Mouse (Mus musculus) lung, postnatal 10 days (tissue): ENCODE results near the gene Cd82.

Experiments
- DNase-seq: peaks from one replicate; pipeline ENCODE4 v3.0.0; 2021

The Cd82 gene

DNA sequence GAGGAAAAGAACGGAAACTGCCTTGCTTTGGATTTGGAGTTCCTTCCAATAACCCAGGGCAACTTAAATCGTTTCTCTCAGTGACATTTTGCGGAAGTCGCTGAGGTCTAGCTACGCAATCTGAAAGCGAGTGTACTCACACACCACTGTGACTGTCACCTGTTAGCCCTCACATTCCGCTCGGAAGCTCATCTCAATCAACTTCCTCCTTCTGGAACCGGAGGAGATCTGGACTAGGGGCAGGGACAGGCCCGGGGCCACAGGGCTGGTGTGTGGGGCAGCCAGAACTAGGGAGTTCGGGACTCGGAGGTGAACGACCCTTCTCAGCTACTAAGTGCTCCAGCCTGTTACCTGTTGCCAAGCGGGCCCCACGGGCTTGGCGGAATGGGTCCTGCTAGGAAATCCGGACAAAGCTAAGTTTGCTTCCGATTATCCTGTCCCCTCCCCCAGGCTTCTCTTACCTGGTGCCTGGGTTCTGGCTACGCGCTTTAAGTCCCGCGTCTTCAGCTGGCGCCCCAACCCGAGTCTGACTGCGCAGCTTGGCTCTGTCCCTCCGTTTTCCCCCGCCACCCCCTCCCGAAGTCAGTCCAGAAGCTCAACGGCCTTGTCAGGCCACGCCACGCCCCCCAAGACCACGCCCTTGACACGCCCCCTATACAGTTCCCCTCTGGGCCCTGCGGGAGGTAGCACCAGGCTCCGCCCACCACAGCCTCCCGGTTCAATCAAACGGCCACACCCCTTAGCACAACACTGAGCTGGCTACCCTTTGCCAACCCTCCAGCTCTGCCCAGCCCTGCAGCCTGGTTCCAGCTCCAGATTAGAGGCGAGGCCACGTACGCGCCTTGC is 848 bp downstream of the Cd82 start:
- DNase-seq = peak; percentile 98

DNA sequence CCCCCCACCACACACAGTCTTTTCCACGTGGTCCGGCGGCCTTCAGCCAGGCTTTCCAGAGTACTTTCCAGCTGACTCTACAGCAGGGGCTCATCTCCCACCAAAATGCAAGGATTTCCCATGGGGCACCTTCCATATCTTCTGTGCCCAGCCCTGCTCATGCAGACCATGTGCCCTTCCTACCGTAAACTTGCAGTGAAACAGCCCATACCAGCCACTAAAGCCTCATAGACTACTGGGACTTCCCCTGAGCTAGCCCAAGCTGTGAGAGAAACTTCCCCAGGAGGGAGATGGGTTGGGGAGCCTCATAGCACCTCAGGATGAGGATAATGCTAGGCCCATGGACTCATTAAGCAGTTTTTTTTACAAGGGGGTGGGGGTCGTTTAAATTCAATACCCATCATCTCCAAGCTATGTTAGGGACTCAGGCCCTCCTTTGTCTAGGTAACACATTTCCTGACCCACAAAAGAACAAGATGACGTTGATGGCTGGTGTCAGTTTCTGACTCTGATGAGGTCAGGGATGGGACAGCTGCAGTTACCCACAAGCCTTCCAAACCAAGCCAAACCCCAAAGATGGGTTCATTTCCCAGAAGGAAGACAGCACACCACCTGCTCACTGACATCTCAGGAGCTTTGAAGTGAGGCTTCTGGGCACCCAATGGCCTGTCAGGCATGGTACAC is 2.0 kb downstream of the Cd82 start:
- DNase-seq = no peak

DNA sequence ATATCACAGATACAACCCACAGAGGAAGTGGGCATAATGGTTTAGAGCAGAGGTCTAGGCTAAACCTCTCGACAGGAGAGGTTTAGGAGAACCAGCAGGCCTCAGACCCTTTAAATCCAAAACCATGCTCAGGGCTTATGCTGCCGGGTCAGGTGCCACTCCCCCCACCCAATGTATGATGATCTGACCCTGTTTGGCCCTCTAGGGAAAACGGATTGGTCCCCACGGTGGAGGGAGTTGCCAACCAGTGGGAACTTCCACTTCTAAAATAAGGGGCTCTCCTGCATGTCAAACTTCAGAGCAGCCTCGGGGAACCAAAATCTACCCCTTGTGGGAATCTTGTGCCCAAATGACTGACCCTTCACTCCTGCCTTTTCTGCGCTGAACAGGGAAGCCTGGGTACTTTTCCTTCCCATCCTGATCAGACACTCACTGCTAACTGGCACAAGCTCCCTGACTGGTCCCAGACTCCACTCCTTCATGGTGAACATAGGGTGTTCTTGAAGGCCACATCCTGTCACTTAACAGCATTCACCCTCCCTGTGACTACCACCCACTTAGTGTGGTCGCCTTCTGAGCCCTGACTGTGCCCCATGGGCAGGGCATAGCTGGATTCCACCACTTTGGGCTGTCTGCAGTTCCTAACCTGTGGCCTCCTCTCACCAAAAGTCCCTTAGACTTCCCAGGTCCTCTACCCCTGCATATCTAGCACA is 3.6 kb downstream of the Cd82 start:
- DNase-seq = no peak

DNA sequence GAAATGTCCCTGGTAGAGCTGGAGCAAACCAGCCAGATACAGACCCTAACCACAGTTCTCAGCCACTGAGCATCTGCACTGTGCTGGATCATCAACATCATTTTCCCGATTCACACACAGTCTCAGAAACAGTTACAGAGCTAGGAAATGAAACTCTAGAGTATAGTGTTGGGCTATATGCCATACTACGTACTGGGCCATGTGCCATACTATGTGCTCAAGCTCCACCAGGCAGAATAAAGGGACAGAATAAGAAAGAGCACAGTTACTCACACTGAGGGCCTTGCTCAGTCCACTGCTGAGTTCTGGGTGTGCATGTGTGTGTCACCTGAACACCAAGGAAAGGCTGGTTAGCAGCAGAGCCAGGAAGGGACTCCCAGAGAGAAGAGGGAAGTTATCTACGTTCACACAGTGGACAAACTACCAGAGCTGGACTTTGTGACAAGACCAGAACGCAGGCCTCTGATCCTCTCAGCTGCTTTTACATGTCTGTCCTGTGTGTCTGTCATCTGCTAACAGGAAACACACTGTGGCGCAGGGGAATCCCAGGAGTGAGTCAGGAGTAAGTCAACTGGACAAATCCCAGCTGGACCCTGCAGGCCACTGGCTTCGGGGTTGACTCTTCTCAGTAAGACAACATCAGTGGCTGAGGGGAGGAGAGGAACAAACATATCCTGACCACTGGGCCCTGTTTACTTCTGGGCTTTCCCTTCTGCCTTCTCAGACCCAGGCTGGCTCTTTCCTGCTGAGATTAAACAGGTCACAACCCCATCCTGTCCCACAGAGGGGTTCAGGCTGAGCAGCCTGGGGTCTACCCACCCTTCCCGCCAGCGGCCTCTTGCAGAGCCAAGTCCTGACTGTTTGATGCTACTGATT is 4.4 kb downstream of the Cd82 start:
- peak; percentile 71 for DNase-seq

DNA sequence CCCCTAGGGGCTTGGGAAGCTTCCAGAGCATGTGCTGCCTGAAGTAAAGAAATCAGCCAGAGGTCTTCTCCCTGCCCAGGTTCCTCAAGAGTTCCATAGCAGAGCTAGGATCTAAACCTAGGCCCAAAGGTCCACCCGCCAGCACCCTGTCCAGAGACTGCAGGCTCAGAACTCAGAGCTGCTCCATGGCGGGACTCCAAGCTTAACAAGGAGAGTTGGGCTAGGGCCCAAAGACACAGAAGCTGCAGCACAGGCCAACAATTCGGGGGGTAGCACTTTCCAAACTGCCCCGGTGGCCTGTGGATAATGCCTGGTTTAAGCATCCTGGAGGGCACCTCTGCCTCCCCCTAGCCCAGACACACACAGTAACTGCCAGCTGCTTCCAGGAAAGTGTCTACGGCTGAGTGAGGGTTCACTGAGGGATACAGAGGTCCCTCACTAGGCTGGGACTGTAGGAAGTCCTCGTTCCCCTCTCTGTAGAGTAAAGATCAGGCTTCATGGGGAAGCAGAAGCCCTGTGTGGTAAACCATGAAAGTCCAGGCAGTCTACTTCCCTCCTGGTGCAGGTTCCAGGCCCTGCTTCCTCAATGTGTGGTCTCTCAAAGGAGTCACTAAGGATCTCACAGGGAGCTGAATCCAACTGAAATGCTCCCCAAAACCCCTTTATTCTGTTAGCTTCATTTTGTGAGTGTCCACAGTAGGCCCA is 5.4 kb downstream of the Cd82 start:
- peak; percentile 67 for DNase-seq

DNA sequence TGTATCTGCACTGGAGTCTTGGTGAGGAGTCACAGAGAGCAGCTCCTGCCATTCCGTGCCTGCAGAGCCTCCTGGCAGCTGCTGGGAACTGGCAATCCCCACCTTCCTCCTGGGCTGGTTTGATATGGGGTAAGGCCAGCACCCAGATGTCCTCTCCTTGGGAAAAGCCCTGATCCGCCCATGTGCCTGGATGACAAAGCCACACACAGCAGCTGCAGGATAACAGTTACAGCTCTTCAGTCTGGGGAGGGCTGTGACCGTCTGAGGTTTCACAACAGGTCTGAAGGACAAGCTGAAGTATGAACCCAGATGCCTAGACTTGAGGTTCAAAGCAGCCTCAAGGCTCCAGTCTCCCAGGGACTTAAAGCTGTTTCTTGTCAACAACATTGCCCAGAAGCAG is 6.8 kb downstream of the Cd82 start:
- DNase-seq = peak; percentile 72

DNA sequence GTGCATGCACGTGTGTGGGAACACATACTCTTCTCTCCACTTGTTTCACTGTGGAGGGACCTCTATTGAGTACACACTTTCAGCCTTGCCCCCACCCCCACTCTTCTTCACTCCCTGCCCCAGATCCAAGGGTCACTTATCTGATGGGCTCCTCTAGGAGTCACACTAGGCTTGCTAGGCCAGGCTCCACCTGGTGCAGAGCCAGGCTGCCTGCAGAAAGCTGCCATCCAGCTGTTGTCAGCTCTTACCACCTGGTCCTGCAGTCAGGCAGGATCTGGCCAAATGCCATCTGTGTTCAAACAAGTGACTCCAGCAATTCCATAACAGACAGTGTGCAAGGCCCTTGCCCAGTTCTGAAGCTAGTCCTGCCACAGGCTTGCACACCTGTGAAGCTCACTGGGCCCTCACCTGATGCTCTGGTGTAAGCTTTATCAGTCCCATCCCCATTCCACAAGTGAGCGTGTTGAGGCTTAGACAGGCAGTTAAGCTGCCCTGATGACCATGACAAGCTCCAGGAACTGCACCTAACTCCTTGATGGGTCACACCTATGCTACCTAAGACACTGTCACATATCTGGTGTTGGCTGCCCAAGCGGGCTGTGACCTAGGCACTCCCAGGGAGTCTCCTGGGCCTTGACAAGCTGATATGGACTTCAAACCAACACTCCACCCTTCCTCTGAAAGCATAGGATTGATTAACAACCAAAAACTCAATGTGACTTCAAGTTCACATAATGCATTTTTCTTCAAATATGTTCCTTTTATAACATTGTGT is 7.9 kb downstream of the Cd82 start:
- peak; percentile 66 for DNase-seq

DNA sequence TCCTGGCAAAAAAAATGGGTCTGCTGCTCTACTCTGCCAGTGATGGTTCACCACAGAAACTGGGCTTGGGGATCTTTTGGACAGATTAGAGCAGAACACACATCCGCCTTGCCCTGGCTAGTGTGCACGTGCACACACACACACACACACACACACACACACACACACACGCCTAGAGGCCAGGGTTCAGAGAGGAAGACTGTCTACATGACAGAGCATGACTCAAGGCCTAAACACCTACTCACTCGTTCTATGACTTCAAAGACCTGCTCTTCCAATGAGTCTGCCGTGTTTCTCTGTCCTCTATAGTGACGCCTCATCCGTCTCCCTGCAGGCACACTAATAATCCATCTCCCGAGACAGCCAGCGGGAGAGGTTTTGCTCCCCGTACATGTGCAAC is 8.6 kb downstream of the Cd82 start:
- no peak for DNase-seq

DNA sequence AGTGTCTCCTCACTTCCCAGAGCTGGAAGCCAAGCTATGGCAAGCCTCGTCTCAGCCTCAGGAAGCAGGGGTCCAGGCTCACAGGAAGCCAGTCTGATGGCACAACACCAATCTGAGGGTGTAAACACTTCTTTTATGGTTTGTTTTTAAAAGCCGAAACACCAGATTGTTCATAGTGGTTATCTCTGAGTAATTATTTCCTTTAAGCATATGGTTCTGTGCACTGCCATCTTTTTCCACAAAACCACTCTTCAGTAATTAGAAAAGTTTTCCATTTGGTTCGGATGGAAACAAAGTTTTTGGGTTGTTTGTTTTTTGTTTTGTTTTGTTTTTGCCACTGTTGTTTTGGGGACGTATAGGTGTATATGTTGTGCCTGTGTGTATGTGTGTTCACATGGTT is 9.9 kb downstream of the Cd82 start:
- DNase-seq = no peak

DNA sequence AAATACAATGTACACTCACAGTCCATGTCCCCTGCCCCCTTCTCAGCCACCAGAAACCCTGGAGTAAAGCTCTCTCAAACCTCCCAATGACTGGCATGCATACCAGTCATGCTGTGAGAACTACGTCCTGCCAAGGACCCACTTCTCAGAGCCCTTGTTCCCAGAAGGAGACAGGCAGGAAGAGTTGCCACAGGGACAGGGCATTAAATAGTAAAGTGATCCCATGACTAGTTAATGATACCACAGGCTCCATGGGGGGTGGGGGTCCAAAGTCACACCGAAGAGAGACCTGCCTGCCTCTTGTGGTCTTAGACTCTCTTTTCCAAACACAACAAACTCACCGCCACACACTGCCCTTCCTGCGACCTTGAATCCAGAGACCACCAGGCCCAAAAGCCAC is 10.4 kb downstream of the Cd82 start:
- no peak for DNase-seq

DNA sequence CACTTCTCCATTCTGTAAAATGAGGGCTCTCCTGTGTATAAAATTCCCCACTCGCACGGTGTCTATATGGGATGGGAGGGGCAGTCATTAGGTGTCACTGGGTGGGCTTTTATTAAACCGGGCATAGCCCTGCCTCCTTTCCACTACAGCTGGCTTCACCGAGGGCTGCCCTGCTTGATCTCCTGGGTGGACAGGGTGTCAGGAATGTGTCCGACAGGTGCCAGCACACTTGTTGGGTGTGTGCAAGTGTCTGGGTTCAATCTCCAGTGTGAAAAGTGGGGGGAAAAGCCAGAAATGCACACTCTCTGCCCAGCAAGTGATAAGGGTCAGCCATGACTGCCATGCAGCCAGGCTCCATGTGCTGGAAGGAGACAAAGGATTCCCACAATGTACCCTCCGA is 10.9 kb downstream of the Cd82 start:
- DNase-seq = no peak

DNA sequence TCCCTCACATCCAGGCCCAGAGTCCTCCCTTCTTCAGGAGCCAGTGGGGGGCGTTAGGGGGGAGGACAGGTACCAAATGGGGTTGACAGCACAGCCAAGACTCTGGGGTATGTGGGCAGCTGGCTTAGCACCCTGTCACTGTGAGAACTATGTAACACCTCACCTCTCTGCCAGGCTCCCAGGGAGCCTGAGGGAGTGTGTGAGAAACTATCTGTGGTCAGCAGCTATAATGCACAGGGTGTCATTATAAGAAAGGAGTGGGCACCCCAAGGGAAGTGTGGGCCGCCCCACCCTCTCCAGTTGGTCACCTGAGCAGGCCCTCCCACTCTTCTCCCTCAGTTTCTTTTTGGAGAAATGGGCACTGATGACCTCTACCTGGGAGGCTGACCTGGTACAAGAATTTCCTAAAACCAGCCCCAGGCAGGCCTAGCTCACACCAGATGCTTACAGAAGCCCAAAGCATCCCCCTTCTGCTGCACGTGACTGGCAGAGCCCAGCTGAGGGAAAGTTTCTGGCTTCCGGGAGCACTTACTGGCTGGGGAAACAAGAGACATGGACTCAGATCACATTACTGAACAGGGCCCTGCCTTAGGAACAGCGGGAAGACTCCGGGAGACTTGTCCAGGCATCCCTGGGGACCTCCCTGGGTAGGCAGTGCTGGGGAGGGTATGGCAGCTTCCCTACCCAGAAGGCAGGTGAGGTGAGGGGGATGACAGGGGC is 11.6 kb downstream of the Cd82 start:
- no peak for DNase-seq

DNA sequence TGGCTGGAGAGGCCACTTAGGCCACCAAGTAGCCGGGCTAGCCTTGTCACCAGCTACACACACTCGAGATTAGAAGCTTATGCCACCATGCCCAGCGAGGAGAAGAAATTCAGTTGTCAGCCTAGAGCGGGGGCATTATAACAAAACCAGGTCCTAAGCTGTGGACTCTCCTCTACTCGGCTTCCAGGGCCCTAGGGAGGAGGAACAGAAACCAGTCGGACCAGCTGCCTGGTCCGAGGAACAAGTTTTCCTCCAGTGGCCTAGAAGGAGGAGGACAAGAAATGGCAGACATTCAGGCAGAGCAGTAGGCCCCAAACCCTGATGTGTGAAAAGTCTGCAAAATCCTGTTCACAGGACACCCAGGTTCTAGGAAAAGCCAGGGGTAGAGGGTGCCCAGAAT is 12.2 kb downstream of the Cd82 start:
- no peak for DNase-seq

DNA sequence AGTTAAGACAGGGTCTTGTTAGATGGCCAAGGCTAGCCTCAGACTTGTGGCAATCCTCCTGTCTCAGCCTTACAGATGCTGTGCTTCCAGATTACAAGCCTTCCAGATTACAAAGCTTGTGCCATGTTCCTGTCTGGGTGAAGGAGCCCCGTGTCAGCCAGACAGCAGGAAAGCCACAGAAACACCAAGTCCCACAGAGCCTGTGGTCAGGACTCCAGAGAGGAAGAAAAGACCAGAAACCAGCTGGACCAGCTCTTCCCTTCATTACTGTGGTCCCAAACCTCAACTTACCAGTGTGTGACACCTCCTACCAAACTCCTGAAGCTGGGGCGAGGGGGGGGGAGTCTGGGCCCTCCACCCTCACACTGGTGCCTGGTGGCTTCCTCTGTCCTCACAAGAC is 13.3 kb downstream of the Cd82 start:
- DNase-seq = no peak

DNA sequence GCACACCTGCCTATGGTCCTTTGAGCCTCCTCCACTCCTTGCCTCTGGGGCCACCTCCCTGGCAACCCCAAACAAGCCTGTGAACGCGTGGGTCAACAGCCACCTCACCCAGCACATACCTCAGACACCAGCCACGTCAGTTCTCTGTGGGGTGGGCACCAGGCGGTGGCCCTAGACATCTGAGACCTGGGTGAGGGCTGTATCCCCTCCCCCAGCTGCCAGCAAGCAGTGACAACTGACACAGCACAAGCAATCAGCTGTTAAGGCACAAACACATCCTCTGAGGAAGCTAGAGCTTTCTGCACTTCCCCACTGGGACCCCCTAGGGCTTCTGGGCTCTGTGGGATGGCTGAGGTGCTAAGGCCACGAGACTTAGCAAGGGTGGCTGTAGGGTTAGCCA is 14.2 kb downstream of the Cd82 start:
- DNase-seq = no peak

DNA sequence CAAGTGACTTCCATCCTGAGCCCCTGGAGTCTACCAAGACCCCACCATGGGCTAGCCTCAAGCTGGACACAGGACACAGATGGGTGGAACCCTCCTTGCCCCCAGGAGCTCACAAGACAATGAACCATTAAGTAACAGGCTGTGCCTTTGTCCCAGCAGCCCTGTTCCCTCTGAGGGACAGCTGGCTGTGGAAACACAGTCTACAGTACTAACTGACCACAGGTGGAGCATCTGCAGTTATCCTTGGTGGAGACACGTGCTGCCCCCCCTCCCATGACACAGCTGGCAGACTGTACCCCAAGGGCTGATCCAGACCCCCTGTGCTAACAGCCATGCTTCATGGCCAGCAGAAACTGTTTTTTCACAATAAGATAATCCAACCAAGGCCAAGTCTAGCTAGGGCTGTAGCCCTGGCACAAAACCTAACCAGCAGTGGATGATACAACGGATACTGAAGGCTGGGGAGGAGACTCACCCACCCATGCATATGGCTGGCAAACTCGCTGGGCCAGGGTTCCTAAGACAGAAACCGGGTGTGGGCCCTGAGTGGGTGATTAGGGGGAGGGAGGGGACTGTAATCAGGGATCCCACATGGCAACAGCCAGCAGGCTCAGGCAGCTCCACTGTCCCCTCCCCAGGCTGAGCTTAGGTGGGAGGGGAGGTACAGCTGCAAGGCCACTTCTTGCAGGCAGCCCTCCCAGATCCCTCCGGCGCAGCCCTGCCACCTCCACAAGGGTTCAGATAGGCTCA is 15.3 kb downstream of the Cd82 start:
- DNase-seq = no peak

DNA sequence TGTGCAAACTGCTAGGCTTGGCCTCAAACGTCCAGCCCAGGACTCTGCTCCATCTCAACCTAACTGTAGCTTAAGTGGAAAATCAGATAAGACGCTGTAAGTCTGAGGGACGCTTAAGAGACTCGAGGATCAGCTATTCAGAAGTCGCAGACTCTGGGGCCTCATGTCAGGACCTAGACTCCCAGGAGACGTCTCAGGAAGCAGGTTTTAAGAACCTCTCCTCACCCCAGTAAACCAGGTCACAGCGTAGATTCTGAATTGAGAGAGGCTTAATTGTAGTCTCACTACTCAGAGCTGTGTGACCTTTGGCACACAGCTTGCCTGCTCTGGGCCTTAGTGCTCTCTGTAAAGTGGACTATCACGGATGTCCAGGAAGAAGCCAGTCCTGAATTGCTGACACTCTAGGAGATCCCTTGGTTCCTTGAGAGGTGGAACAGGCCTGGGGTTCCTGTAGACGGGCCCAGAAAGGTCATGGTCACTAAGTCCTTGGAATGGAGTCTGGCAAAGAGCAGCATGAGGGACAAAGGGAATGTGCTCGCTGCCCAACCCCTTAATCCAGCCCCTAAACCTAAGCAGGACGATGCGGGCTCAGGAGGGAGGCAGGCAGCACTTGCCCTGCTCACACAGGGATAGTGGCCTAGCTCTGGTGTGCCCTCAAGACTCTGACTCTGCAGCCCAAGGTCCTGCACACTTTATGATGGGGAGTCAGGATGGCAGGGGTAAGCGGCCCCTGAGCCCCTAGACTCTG is 16.2 kb downstream of the Cd82 start:
- no peak for DNase-seq

DNA sequence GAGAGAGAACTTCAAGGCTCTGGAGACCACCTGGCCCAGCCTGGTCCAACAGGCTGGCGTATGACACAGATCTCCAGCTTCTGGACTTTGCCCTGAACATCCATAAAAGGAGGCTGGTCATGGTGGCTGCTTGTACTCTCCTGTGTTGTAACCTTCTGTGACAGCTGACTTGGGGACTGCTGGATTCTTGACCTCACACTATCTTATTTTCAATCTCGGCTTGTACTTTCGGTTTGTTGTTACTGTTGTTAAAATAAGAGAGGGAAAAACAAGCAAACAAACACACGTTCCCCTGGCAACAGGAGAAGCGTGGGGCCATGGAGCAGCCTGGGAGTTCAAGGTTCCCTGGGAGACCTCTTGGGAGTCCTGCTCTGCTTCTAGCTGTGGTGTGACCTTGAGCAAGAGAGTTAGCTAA is 17.7 kb downstream of the Cd82 start:
- DNase-seq = no peak

DNA sequence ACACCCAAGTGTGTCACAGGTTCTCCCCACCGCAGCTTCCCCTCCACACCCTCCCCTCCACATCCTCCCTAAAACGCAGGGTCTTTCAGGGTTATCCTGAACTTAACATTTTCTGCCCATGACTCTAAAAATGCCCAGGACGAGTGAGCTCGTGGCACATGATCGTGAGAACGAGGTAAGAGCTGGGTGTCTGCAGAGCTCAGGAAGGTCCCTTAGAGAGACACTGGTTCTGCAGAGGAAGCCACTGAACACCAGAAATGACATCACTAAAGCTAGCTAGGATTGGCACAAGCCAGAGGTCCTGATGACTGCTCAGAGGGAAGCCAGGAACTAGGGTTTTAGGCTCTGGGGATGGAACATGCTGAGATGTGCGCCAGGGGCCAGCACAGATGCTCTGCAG is 18.7 kb downstream of the Cd82 start:
- DNase-seq = no peak
